ENCODE assay signal across 18 mouse cellular contexts in genomic region chr5:73286603-73287002, GRCm38 (mm10). TPM values are rescaled to one million over a fixed set of nuclear protein-coding genes. Genes with fewer than 3 reads are reported as not detected.
DNase-seq lines count a peak whose midpoint lies in the region; ATAC-seq and TF ChIP-seq lines count a peak whose summit lies in the region.
"Had no signal": no experiment of that assay in that cellular context is flagged by ENCODE, and none has a peak within 500 bp of the region (broad histone marks: within the 10 kb centered on the region; RNA-seq: fewer than 3 reads in every experiment).

No protein-coding gene starts in this region.

- no peaks in the 10 kb centered on the region for H3K9me3 ChIP-seq in G1E (replicated peaks)
- H3K9me3 ChIP-seq: heart, embryonic 15.5 days; hindbrain, embryonic 15.5 days; kidney, embryonic 15.5 days; stomach, embryonic 15.5 days had no signal

- no peaks in the 10 kb centered on the region for H3K36me3 ChIP-seq in G1E (replicated peaks)
- H3K36me3 ChIP-seq: heart, embryonic 15.5 days; hindbrain, embryonic 15.5 days; kidney, embryonic 15.5 days; stomach, embryonic 15.5 days had no signal

- peaks cover 65% of the 10 kb centered on the region for H3K4me1 ChIP-seq in G1E (ENCODE audit: insufficient read depth, low read depth, low read length)
- peaks cover 5% of the 10 kb centered on the region for H3K4me1 ChIP-seq in embryonic fibroblast, embryonic 13.5 days (ENCODE audit: control insufficient read depth, insufficient read depth, low read length)
- H3K4me1 ChIP-seq: heart, embryonic 15.5 days; hindbrain, embryonic 15.5 days; kidney, embryonic 15.5 days; stomach, embryonic 15.5 days had no signal

- DNase-seq in kidney, adult 9 months, result peak; percentile 9
- no peak for DNase-seq in kidney, postnatal 10 days
- DNase-seq in G1E (ENCODE audit: low spot score), result peak; percentile 34
- peak; percentile 43 to 67 for DNase-seq in natural killer cell, adult 2 months (ENCODE audit: low spot score in 2 of 2)
- no peak for DNase-seq in cerebellum, adult 11 months
- no peak for DNase-seq in adrenal gland, adult (ENCODE audit: inconsistent age in 2 of 2, low spot score in 1 of 2)
- no peak for DNase-seq in adrenal gland, postnatal 10 days
- DNase-seq: adrenal gland, postnatal 25 days; B cell, adult 2 months; lung, postnatal 10 days; right cerebral cortex, postnatal 4 days; thymus, postnatal 36 days had no signal

- ATAC-seq in G1E (ENCODE audit: extremely low read depth, insufficient number of reproducible peaks, low FRiP score, poor library complexity, severe bottlenecking), result peak; percentile 66

- peak overlapping the region; percentile 21; the same call in 1 of the 2 replicates for H3K4me3 ChIP-seq in G1E (ENCODE audit: low read depth, low read length)
- no peak overlapping the region for H3K4me3 ChIP-seq in embryonic fibroblast, embryonic 13.5 days (ENCODE audit: insufficient read depth, low read length)
- H3K4me3 ChIP-seq: heart, embryonic 15.5 days; hindbrain, embryonic 15.5 days; kidney, embryonic 15.5 days; layer of hippocampus, adult 2 months; stomach, embryonic 15.5 days had no signal

- no peaks in the 10 kb centered on the region for H3K27me3 ChIP-seq in G1E (ENCODE audit: insufficient read depth, low read length)
- H3K27me3 ChIP-seq: heart, embryonic 15.5 days; hindbrain, embryonic 15.5 days; kidney, embryonic 15.5 days; stomach, embryonic 15.5 days had no signal

- no peak for TF ChIP-seq POLR2A in embryonic fibroblast, embryonic 13.5 days (IDR thresholded peaks at IDR 0.05; ENCODE audit: low read depth, low read length)

- TF ChIP-seq CTCF in G1E (IDR thresholded peaks at IDR 0.05; ENCODE audit: low read depth, low read length), result no peak
- no peak for TF ChIP-seq CTCF in embryonic fibroblast, embryonic 13.5 days (IDR thresholded peaks at IDR 0.05; ENCODE audit: borderline replicate concordance, insufficient read depth, low read length)

- peak overlapping the region; percentile 1; the same call in 1 of the 2 replicates for H3K27ac ChIP-seq in embryonic fibroblast, embryonic 13.5 days (ENCODE audit: insufficient read depth, low read length)
- H3K27ac ChIP-seq: heart, embryonic 15.5 days; hindbrain, embryonic 15.5 days; kidney, embryonic 15.5 days; layer of hippocampus, adult 2 months; stomach, embryonic 15.5 days had no signal

RNA-seq across cellular contexts. Expression of gene Ociad1, which starts 6.0 kb away (rescaled TPM):
- total RNA-seq in G1E (2014; fragmentation: Nextera tagmentation) (311 and 324 TPM in 2 replicates), G1E (2017) (223 and 231 TPM in 2 replicates)
- 93.3 and 121 TPM in 2 replicates for polyA plus RNA-seq in G1E (2012)
- 426 and 477 TPM in 2 replicates for polyA plus RNA-seq in embryonic fibroblast, embryonic 13.5 days (2011; ENCODE audit: insufficient read length, low read depth, missing spikeins)
- total RNA-seq in adrenal gland, postnatal 10 days (2021), result 100 to 1,000 TPM; 217 to 226 TPM

RNA-seq across cellular contexts. Expression of gene Fryl, which starts 30.2 kb away (rescaled TPM):
- total RNA-seq in G1E (2014; fragmentation: Nextera tagmentation) (352 and 439 TPM in 2 replicates), G1E (2017) (112 and 118 TPM in 2 replicates)
- polyA plus RNA-seq in G1E (2012), result 133 and 147 TPM in 2 replicates
- 55.5 and 59.2 TPM in 2 replicates for polyA plus RNA-seq in embryonic fibroblast, embryonic 13.5 days (2011; ENCODE audit: insufficient read length, low read depth, missing spikeins)
- 10 to 100 TPM; 38.4 to 49.1 TPM for total RNA-seq in adrenal gland, postnatal 10 days (2021)

RNA-seq across cellular contexts. Expression of gene Ociad2, which starts 54.2 kb away (rescaled TPM):
- total RNA-seq in G1E (2014; fragmentation: Nextera tagmentation) (not detected in 2 replicates), G1E (2017) (0.76 and 1.1 TPM in 2 replicates)
- polyA plus RNA-seq in G1E (2012), result not detected in 2 replicates
- 18.0 and 25.0 TPM in 2 replicates for polyA plus RNA-seq in embryonic fibroblast, embryonic 13.5 days (2011; ENCODE audit: insufficient read length, low read depth, missing spikeins)
- total RNA-seq in adrenal gland, postnatal 10 days (2021), result 10 to 100 TPM; 11.8 to 16.4 TPM

Comparison
In these comparisons a context has a peak if more than half of its experiments do, and no peak if none do; other contexts are left out.
1. DNase-seq: peak in kidney, adult 9 months (single experiment), G1E (single experiment) and natural killer cell, adult 2 months (2 of 2); none in kidney, postnatal 10 days (single experiment), cerebellum, adult 11 months (single experiment), adrenal gland, adult (0 of 2) and adrenal gland, postnatal 10 days (single experiment).
2. RNA of gene Ociad2, which starts 54.2 kb away (total RNA-seq): 11.8 to 16.4 TPM in adrenal gland, postnatal 10 days; 0.76 to 1.1 TPM in G1E; every median in the first group is over 4 times any median in the second.